Comparison of ENCODE assay signal across 7 mouse cellular contexts in genomic region chr12:17992572-17992971, GRCm38 (mm10).
A peak's percentile ranks its signal among the peaks of the same experiment; 100 is the strongest.
DNase-seq lines count a peak whose midpoint lies in the region; ATAC-seq lines count a peak whose summit lies in the region.
"Not testable (repeated sequence)": the region's sequence is repeated elsewhere in the genome, so short reads cannot be mapped to it uniquely, and the experiment has no call there.

No protein-coding gene starts in this region.

- H3K4me1 ChIP-seq in forebrain, embryonic 15.5 days; heart, embryonic 16.5 days (ENCODE audit: control insufficient read depth, insufficient read depth, low read length); kidney, embryonic 15.5 days; limb, embryonic 15.5 days; midbrain, embryonic 11.5 days (ENCODE audit: control insufficient read depth, insufficient read depth, low read length): not testable (repeated sequence)

- not testable (repeated sequence) for H3K27me3 ChIP-seq in forebrain, embryonic 15.5 days; heart, embryonic 16.5 days (ENCODE audit: control insufficient read depth, insufficient read depth, low read length); kidney, embryonic 15.5 days; limb, embryonic 15.5 days; midbrain, embryonic 11.5 days (ENCODE audit: control insufficient read depth, insufficient read depth, low read length)

- H3K9ac ChIP-seq in forebrain, embryonic 15.5 days (replicated peaks): peak overlapping the region; percentile 51
- peak overlapping the region; percentile 59 for H3K9ac ChIP-seq in heart, embryonic 16.5 days (ENCODE audit: low read length)
- peak overlapping the region; percentile 50 for H3K9ac ChIP-seq in kidney, embryonic 15.5 days
- H3K9ac ChIP-seq in limb, embryonic 15.5 days: 0 out of 2 replicates have a peak overlapping the region, but pooled peaks have one; percentile 20
- H3K9ac ChIP-seq in midbrain, embryonic 11.5 days (ENCODE audit: low read length): peak overlapping the region; percentile 48

- peak; percentile 91 for ATAC-seq in forebrain, embryonic 15.5 days (replicated peaks)
- ATAC-seq in heart, embryonic 16.5 days (replicated peaks; ENCODE audit: extremely low read depth, insufficient read depth, low FRiP score): peak; percentile 85
- ATAC-seq in kidney, embryonic 15.5 days (replicated peaks; ENCODE audit: low FRiP score): peak; percentile 94
- ATAC-seq in limb, embryonic 15.5 days (ENCODE audit: insufficient number of reproducible peaks, low FRiP score, low TSS enrichment, low read depth): not testable (repeated sequence)
- ATAC-seq in midbrain, embryonic 11.5 days (ENCODE audit: low FRiP score): peak; percentile 87

- not testable (repeated sequence) for H3K9me3 ChIP-seq in forebrain, embryonic 15.5 days; heart, embryonic 16.5 days (replicated peaks; ENCODE audit: control insufficient read depth, low read length); kidney, embryonic 15.5 days (replicated peaks); limb, embryonic 15.5 days; midbrain, embryonic 11.5 days (ENCODE audit: control insufficient read depth, low read length)

- not testable (repeated sequence) for H3K27ac ChIP-seq in forebrain, embryonic 15.5 days (replicated peaks); heart, embryonic 16.5 days (ENCODE audit: low read length); kidney, embryonic 15.5 days; limb, embryonic 15.5 days; midbrain, embryonic 11.5 days (ENCODE audit: low read depth, low read length)

- peak; percentile 46 for DNase-seq in brain, embryonic 18.5 days (ENCODE audit: low read depth, low spot score)
- DNase-seq in midbrain, embryonic 11.5 days (ENCODE audit: low spot score, missing footprints): peak; percentile 94
- peak; percentile 33 for DNase-seq in right cerebral cortex, postnatal 25 days

- H3K36me3 ChIP-seq in forebrain, embryonic 15.5 days; heart, embryonic 16.5 days (ENCODE audit: control insufficient read depth, insufficient read depth); kidney, embryonic 15.5 days; limb, embryonic 15.5 days; midbrain, embryonic 11.5 days (ENCODE audit: control insufficient read depth, insufficient read depth, low read length): not testable (repeated sequence)

- under 1% methylated on average over 37 of the region's 44 CpGs for WGBS in forebrain, embryonic 15.5 days
- under 1% methylated on average over 40 of the region's 44 CpGs for WGBS in heart, embryonic 16.5 days
- WGBS in kidney, embryonic 15.5 days: 0% methylated on average over 35 of the region's 44 CpGs
- WGBS in limb, embryonic 15.5 days: under 1% methylated on average over 37 of the region's 44 CpGs
- under 1% methylated on average over 32 of the region's 44 CpGs for WGBS in midbrain, embryonic 11.5 days

- H3K4me3 ChIP-seq in forebrain, embryonic 15.5 days: peak overlapping the region; percentile 53
- H3K4me3 ChIP-seq in heart, embryonic 16.5 days (ENCODE audit: low read length): peak overlapping the region; percentile 56
- H3K4me3 ChIP-seq in kidney, embryonic 15.5 days (replicated peaks): peak overlapping the region; percentile 61
- H3K4me3 ChIP-seq in limb, embryonic 15.5 days: peak overlapping the region; percentile 55
- peak overlapping the region; percentile 48 for H3K4me3 ChIP-seq in midbrain, embryonic 11.5 days (ENCODE audit: low read depth, low read length)

- H3K4me2 ChIP-seq in forebrain, embryonic 15.5 days (replicated peaks): peak overlapping the region; percentile 49
- peak overlapping the region; percentile 61 for H3K4me2 ChIP-seq in heart, embryonic 16.5 days (ENCODE audit: low read depth, low read length)
- peak overlapping the region; percentile 65 for H3K4me2 ChIP-seq in kidney, embryonic 15.5 days
- H3K4me2 ChIP-seq in limb, embryonic 15.5 days: peak overlapping the region; percentile 59
- H3K4me2 ChIP-seq in midbrain, embryonic 11.5 days: peak overlapping the region; percentile 39

Comparison
In these comparisons a context has a peak if more than half of its experiments do, and no peak if none do; other contexts are left out.
1. DNase-seq: peak in every context shown above with its lines; median percentile 94 in midbrain, embryonic 11.5 days; 46 in brain, embryonic 18.5 days; 33 in right cerebral cortex, postnatal 25 days.